Comparison of ENCODE assay signal across 8 mouse cellular contexts in the genomic region with DNA sequence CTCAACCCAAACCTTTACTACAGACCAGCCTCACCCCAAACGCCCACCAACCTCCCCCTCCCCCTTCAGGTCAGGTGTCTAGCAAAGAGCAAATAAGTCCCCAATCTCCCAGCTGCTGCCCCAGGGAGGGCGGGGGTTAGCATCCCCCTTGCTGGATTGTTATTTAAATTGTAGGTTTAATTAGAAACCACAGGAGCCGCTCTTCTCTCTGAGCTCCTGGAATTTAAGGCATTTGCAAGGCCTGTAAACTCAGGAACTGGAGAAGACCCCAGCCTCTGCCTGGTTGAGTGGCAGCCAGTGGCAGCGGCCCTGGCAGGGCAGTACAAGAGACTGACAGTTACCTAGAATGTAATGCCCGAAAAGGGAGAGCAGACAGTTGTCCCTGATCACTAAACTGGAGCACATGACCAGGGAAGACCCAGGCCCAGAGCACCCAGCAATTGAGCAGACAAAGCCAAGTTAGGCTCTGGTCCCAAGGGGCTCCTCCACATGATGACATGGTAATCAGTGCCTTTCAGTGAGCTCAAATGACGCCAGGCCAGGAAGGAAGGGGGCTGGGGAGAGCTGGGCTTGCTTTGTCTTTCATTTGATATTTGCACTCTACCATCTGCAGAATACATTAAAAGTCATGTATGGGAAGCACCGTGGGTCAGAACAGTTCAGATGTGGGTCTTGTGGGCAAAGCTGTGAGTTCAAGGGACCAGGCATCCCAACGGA. TPM values are rescaled to one million over a fixed set of nuclear protein-coding genes. Genes with fewer than 3 reads are reported as not detected.
A peak's percentile ranks its signal among the peaks of the same experiment; 100 is the strongest.
DNase-seq lines count a peak whose midpoint lies in the region; ATAC-seq and TF ChIP-seq lines count a peak whose summit lies in the region.

No protein-coding gene starts in this region.

- H3K4me3 ChIP-seq in heart, adult 2 months = no peak overlapping the region
- peak overlapping the region; percentile 31 for H3K4me3 ChIP-seq in embryonic facial prominence, embryonic 10.5 days
- H3K4me3 ChIP-seq in hindbrain, embryonic 13.5 days = no peak overlapping the region
- H3K4me3 ChIP-seq in midbrain, postnatal 0 days (ENCODE audit: low read depth, low read length) = no peak overlapping the region

- H3K27me3 ChIP-seq in heart, adult 2 months (ENCODE audit: control insufficient read depth, insufficient read depth, low read length) = no peaks in the 10 kb centered on the region
- H3K27me3 ChIP-seq in embryonic facial prominence, embryonic 10.5 days (replicated peaks; ENCODE audit: low read depth, poor library complexity, severe bottlenecking) = 0 out of 2 replicates have a peak, but pooled peaks cover 6% of the 10 kb centered on the region
- peaks cover 31% of the 10 kb centered on the region; the same call in 1 of the 2 replicates for H3K27me3 ChIP-seq in hindbrain, embryonic 13.5 days
- H3K27me3 ChIP-seq in midbrain, postnatal 0 days (ENCODE audit: insufficient read depth, low read length) = no peaks in the 10 kb centered on the region

- peaks cover 8% of the 10 kb centered on the region for H3K36me3 ChIP-seq in heart, adult 2 months (ENCODE audit: control insufficient read depth, insufficient read depth, low read length)
- peaks cover 27% of the 10 kb centered on the region for H3K36me3 ChIP-seq in embryonic facial prominence, embryonic 10.5 days (replicated peaks)
- H3K36me3 ChIP-seq in hindbrain, embryonic 13.5 days = peaks cover 7% of the 10 kb centered on the region
- H3K36me3 ChIP-seq in midbrain, postnatal 0 days (ENCODE audit: insufficient read depth, low read length) = no peaks in the 10 kb centered on the region

- no peak for TF ChIP-seq POLR2A in heart, adult 2 months (IDR thresholded peaks at IDR 0.05; ENCODE audit: insufficient read depth, low read depth, low read length)

- 41% methylated on average over 8 of the region's 8 CpGs for WGBS in heart, adult 2 months
- WGBS in embryonic facial prominence, embryonic 10.5 days = 3% methylated on average over 8 of the region's 8 CpGs
- 9% methylated on average over 8 of the region's 8 CpGs for WGBS in hindbrain, embryonic 13.5 days
- WGBS in midbrain, postnatal 0 days = 24% methylated on average over 8 of the region's 8 CpGs

- DNase-seq in heart, adult 2 months = peak in 1 of 2 experiments; percentile 57
- no peak for DNase-seq in heart, postnatal 25 days (ENCODE audit: low spot score)
- peak; percentile 71 for DNase-seq in embryonic facial prominence, embryonic 10.5 days (ENCODE audit: low spot score)
- DNase-seq in midbrain, postnatal 0 days (ENCODE audit: low spot score) = no peak
- no peak for DNase-seq in cerebellum, postnatal 10 days
- DNase-seq in yolk sac, embryonic 10.5 days (ENCODE audit: low spot score) = no peak

- no peaks in the 10 kb centered on the region for H3K9me3 ChIP-seq in embryonic facial prominence, embryonic 10.5 days
- no peaks in the 10 kb centered on the region for H3K9me3 ChIP-seq in hindbrain, embryonic 13.5 days
- H3K9me3 ChIP-seq in midbrain, postnatal 0 days (ENCODE audit: low read length) = no peaks in the 10 kb centered on the region

- peaks cover 48% of the 10 kb centered on the region for H3K4me1 ChIP-seq in heart, adult 2 months (ENCODE audit: control insufficient read depth, insufficient read depth, low read length)
- peaks cover 93% of the 10 kb centered on the region for H3K4me1 ChIP-seq in embryonic facial prominence, embryonic 10.5 days
- peaks cover 84% of the 10 kb centered on the region for H3K4me1 ChIP-seq in hindbrain, embryonic 13.5 days (replicated peaks)
- peaks cover 35% of the 10 kb centered on the region for H3K4me1 ChIP-seq in midbrain, postnatal 0 days (ENCODE audit: insufficient read depth, low read length)

- H3K9ac ChIP-seq in heart, adult 2 months (ENCODE audit: low read depth, low read length) = no peak overlapping the region; the same call in 1 of the 2 replicates
- no peak overlapping the region for H3K9ac ChIP-seq in hindbrain, embryonic 13.5 days
- H3K9ac ChIP-seq in midbrain, postnatal 0 days (replicated peaks; ENCODE audit: low read length, poor library complexity, severe bottlenecking) = no peak overlapping the region; the same call in 1 of the 2 replicates

- no peak overlapping the region for H3K4me2 ChIP-seq in hindbrain, embryonic 13.5 days
- H3K4me2 ChIP-seq in midbrain, postnatal 0 days (ENCODE audit: low read depth, low read length, poor library complexity, severe bottlenecking) = no peak overlapping the region

- intact Hi-C loops in heart, adult 2 months (cut with DNase I) = loop anchor here (5.0 kb wide), 1 partner anchor 37 kb away; no protein-coding TSS in a partner anchor
- intact Hi-C loops in heart, postnatal 25 days (cut with DNase I) = no loop called here

- no peak for TF ChIP-seq EP300 in heart, adult 2 months (IDR thresholded peaks at IDR 0.05; ENCODE audit: insufficient read depth, low read depth, low read length)

- ATAC-seq in hindbrain, embryonic 13.5 days (ENCODE audit: low FRiP score) = no peak
- no peak for ATAC-seq in midbrain, postnatal 0 days (ENCODE audit: low FRiP score)
- ATAC-seq in cerebellum, adult (ENCODE audit: insufficient number of reproducible peaks, low FRiP score, low TSS enrichment) = no peak

- no peaks in the 10 kb centered on the region for H3K79me2 ChIP-seq in heart, adult 2 months (replicated peaks; ENCODE audit: control insufficient read depth, insufficient read depth, low read length)

- TF ChIP-seq CTCF in heart, adult 2 months (IDR thresholded peaks at IDR 0.05) = no peak
- 0 out of 2 replicates have a peak, but pooled peaks have one; percentile 7 for TF ChIP-seq CTCF in midbrain, postnatal 0 days (IDR thresholded peaks at IDR 0.05)

- peak overlapping the region; percentile 72 for H3K27ac ChIP-seq in heart, adult 2 months
- H3K27ac ChIP-seq in embryonic facial prominence, embryonic 10.5 days (replicated peaks) = peak overlapping the region; percentile 82
- H3K27ac ChIP-seq in hindbrain, embryonic 13.5 days = peak overlapping the region; percentile 60
- H3K27ac ChIP-seq in midbrain, postnatal 0 days (ENCODE audit: low read depth, low read length) = no peak overlapping the region

RNA-seq across cellular contexts. Expression of gene Shb, which starts 42.1 kb away (rescaled TPM):
- total RNA-seq in heart, adult 2 months (2021) = 10 to 100 TPM; 27.2 to 43.0 TPM
- polyA plus RNA-seq in heart, adult 2 months (2012; rRNA removed) = 19.2 and 19.4 TPM in 2 replicates
- total RNA-seq in heart, postnatal 25 days (2021) = 10 to 100 TPM; 34.9 to 37.7 TPM
- polyA plus RNA-seq in embryonic facial prominence, embryonic 10.5 days (2016; fragmentation: Nextera tagmentation; extraction: Ambion mirVana) = 3.9 and 4.9 TPM in 2 replicates
- polyA plus RNA-seq in hindbrain, embryonic 13.5 days (2015; fragmentation: Nextera tagmentation; extraction: Ambion mirVana) = 3.8 and 5.7 TPM in 2 replicates
- total RNA-seq in midbrain, postnatal 0 days (2014; rRNA removed) = 18.1 and 21.9 TPM in 2 replicates
- polyA plus RNA-seq in midbrain, postnatal 0 days (2015; fragmentation: Nextera tagmentation; extraction: Ambion mirVana) = 5.2 and 5.8 TPM in 2 replicates
